Mouse (Mus musculus) ES-Bruce4 (cell line): ENCODE measurements around the gene Ddx50.

Experiments
- CTCF ChIP-seq: IDR thresholded peaks from one replicate; pipeline ENCODE4 v1.8.1; 2011; ENCODE audit warnings: low read depth, low read length
- EP300 ChIP-seq: IDR thresholded peaks from 2 replicates; pipeline ENCODE4 v1.6.1; 2011; ENCODE audit warnings: low read depth, low read length; ENCODE audit not compliant: insufficient read depth
- POLR2A ChIP-seq: IDR thresholded peaks from one replicate; pipeline ENCODE4 v1.8.1; 2011; ENCODE audit warnings: low read length; ENCODE audit not compliant: insufficient read depth

DNA sequence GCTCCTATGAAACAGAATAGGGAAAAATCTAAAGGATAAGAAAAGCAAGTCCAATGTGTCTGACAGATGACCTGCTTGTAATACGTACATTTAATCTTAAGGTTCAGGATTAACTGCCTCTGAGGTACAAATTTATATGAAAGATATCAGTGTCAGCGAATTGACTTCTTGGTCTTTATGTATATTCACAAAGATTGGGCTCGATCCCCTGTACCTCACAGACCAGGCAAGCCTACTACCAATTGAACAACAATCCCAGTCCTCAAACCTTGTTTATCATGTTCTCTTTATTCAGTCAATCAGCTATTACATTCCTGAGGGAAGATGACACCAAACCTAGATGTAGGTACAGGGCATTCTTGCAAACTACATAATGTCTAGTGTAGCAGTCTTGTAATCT, 943 bp upstream of the Ddx50 start:
- TF ChIP-seq CTCF, result no peak
- no peak for TF ChIP-seq POLR2A
- no peak for TF ChIP-seq EP300
